Mouse (Mus musculus) megakaryocyte, embryonic 14.5 days (primary cell): ENCODE data around the gene Rassf7.

ENCODE experiments used
- FLI1 ChIP-seq: IDR thresholded peaks from 2 replicates; pipeline ENCODE4 v1.6.1; 2012; ENCODE audit warnings: low read length, inconsistent platforms, mixed read lengths
- GATA1 ChIP-seq: IDR thresholded peaks from 3 replicates; pipeline ENCODE4 v1.6.1; 2012; ENCODE audit warnings: mixed read lengths, low read length, inconsistent platforms, borderline replicate concordance

DNA sequence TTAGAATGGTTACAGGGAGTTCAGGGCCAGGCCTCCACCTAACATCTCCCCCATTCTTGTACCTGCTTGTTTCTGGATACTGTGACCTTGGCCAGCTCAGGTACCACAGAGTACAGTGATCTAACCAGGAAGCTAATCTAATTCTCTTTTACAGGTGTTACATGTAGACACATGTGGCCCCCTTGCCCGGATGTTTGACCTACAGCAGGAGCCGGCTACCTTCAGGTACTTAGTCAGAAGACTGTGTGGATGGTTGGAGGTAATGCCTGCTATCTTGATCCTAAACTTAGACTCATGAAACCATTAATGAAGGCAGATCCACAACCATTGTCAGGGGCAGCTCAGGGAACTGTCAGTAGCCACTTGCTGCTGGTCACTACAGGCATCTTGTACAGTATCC, 19.9 kb upstream of the Rassf7 start:
- TF ChIP-seq GATA1 (no peak), FLI1 (no peak)
